26 mouse cellular contexts compared by ENCODE assay signal in the genomic region with DNA sequence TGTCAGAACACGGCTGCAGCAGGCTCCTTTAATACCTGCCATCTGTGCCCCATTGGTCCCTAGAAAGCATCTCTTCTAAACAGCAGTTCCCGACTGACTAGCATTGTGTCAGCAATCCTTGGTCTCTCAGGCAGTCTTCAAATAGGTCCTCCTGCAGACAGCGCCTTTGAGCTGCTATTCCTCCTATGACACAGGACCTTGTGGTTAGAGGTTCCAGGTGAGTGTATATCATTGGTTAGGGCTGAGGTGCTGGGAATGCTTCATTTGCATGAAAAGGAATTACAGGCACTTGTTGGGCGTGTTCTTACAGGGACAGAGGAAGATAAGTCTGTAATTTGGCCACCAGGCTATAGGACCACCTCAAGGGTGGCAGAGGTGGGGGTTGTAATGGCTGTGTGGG.
"Had no signal": no experiment of that assay in that cellular context is flagged by ENCODE, and none has a peak within 500 bp of the region (broad histone marks: within the 10 kb centered on the region; RNA-seq: fewer than 3 reads in every experiment).

No protein-coding gene starts in this region.

- H3K9me3 ChIP-seq: embryonic facial prominence, embryonic 10.5 days; embryonic facial prominence, embryonic 12.5 days; embryonic facial prominence, embryonic 13.5 days; embryonic facial prominence, embryonic 15.5 days; forebrain, embryonic 10.5 days; forebrain, embryonic 12.5 days; forebrain, embryonic 13.5 days; forebrain, embryonic 15.5 days had no signal

- H3K4me3 ChIP-seq: embryonic facial prominence, embryonic 10.5 days; embryonic facial prominence, embryonic 12.5 days; embryonic facial prominence, embryonic 13.5 days; embryonic facial prominence, embryonic 15.5 days; erythroblast, embryonic 14.5 days; forebrain, embryonic 10.5 days; forebrain, embryonic 12.5 days; forebrain, embryonic 13.5 days; forebrain, embryonic 15.5 days; gastrocnemius, adult 2 months; heart, adult 2 months had no signal

- ATAC-seq: forebrain, embryonic 13.5 days; forebrain, embryonic 14.5 days; forebrain, embryonic 15.5 days; forebrain, embryonic 16.5 days; forebrain, postnatal 0 days had no signal

- DNase-seq: cerebellum, adult 9-11 months; cerebellum, postnatal 10 days; cerebellum, postnatal 14 days; cerebellum, postnatal 25 days; cerebellum, postnatal 36 days; embryo, embryonic 11 days; forebrain, postnatal 0 days; gastrocnemius, adult 2 months; gastrocnemius, postnatal 10 days; gastrocnemius, postnatal 14 days; gastrocnemius, postnatal 25 days; gastrocnemius, postnatal 36 days; heart, adult 11 months; heart, adult 18-20 months; heart, adult 2 months had no signal

- H3K4me2 ChIP-seq: embryonic facial prominence, embryonic 12.5 days; embryonic facial prominence, embryonic 13.5 days; embryonic facial prominence, embryonic 15.5 days; forebrain, embryonic 12.5 days; forebrain, embryonic 13.5 days; forebrain, embryonic 15.5 days had no signal

- H3K4me1 ChIP-seq: embryonic facial prominence, embryonic 10.5 days; embryonic facial prominence, embryonic 12.5 days; embryonic facial prominence, embryonic 15.5 days; forebrain, embryonic 10.5 days; forebrain, embryonic 12.5 days; forebrain, embryonic 13.5 days; forebrain, embryonic 15.5 days had no signal

- H3K27me3 ChIP-seq: embryonic facial prominence, embryonic 12.5 days; embryonic facial prominence, embryonic 13.5 days; embryonic facial prominence, embryonic 15.5 days; forebrain, embryonic 12.5 days; forebrain, embryonic 13.5 days; forebrain, embryonic 15.5 days had no signal

- H3K36me3 ChIP-seq: embryonic facial prominence, embryonic 10.5 days; embryonic facial prominence, embryonic 12.5 days; embryonic facial prominence, embryonic 13.5 days; embryonic facial prominence, embryonic 15.5 days; forebrain, embryonic 10.5 days; forebrain, embryonic 12.5 days; forebrain, embryonic 15.5 days had no signal

- H3K9ac ChIP-seq: embryonic facial prominence, embryonic 12.5 days; embryonic facial prominence, embryonic 13.5 days; embryonic facial prominence, embryonic 15.5 days; forebrain, embryonic 12.5 days; forebrain, embryonic 13.5 days; forebrain, embryonic 15.5 days; forebrain, postnatal 0 days had no signal

- H3K27ac ChIP-seq: embryonic facial prominence, embryonic 10.5 days; embryonic facial prominence, embryonic 12.5 days; embryonic facial prominence, embryonic 13.5 days; embryonic facial prominence, embryonic 15.5 days; forebrain, embryonic 10.5 days; forebrain, embryonic 12.5 days; forebrain, embryonic 13.5 days; forebrain, embryonic 15.5 days; gastrocnemius, adult 2 months; heart, adult 2 months had no signal
